Mouse (Mus musculus) stomach, postnatal 0 days (tissue): ENCODE measurements at regions not wholly inside any gene's neighbourhood (a gene's known extent, or its start where the extent isn't known, plus 50 kb on each side); places are given as distances from the start of the nearest gene placed in this dataset.

Experiments
- CTCF ChIP-seq: IDR thresholded peaks from 2 replicates; pipeline ENCODE4 v1.5.1; 2016; ENCODE audit warnings: antibody characterized with exemption, low read depth, mild to moderate bottlenecking, moderate library complexity
- EP300 ChIP-seq: optimal IDR thresholded peaks from 2 replicates; pipeline ENCODE3; 2016; ENCODE audit warnings: antibody characterized with exemption

GRCm38 (mm10) chr16:58236857-58237256 is 171.4 kb upstream of the Dcbld2 start:
- TF ChIP-seq CTCF (no peak), EP300 (no peak)
